In the genomic region with DNA sequence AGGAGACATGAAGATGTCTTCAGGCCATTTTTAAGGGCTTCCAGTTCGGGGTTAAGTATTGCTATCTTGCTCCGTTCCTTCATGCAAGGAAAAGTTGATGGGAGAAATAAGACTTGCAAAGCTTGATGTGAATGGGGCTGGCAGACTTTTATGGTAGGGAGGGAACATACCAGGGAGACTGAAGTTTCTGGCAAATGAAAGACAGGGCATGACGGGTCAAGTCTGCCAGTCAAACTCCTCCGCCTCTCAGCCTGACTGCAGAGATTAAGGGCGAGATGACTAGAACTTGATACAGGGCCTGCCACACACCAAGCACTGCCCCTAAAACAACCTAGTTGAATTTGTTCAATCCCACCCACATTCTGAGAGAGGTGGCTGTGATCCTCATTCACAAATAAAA, we compare ENCODE assay signal across 16 mouse cellular contexts.
A peak's percentile ranks its signal among the peaks of the same experiment; 100 is the strongest.
DNase-seq lines count a peak whose midpoint lies in the region; ATAC-seq and TF ChIP-seq lines count a peak whose summit lies in the region.
"Had no signal": no experiment of that assay in that cellular context is flagged by ENCODE, and none has a peak within 500 bp of the region (broad histone marks: within the 10 kb centered on the region; RNA-seq: fewer than 3 reads in every experiment).

No protein-coding gene starts in this region.

- DNase-seq in heart, embryonic 10.5 days (ENCODE audit: low spot score), result no peak
- no peak for DNase-seq in heart, postnatal 10 days
- no peak for DNase-seq in hindbrain, embryonic 10.5 days (ENCODE audit: low spot score)
- no peak for DNase-seq in hindbrain, postnatal 0 days (ENCODE audit: low spot score)
- DNase-seq in 3T3-L1 (ENCODE audit: low read depth, low spot score), result peak; percentile 56
- DNase-seq in limb, embryonic 10.5 days (ENCODE audit: low spot score), result no peak
- no peak for DNase-seq in liver, postnatal 0 days
- DNase-seq: cerebellum, adult 8-10 months; gastrocnemius, postnatal 10 days; kidney, postnatal 14 days; right cerebral cortex, postnatal 4 days had no signal

- ATAC-seq in hindbrain, postnatal 0 days, result no peak
- no peak for ATAC-seq in liver, postnatal 0 days
- ATAC-seq: forebrain, embryonic 13.5 days had no signal

- peaks cover 81% of the 10 kb centered on the region for H3K4me1 ChIP-seq in heart, embryonic 10.5 days
- H3K4me1 ChIP-seq in hindbrain, embryonic 10.5 days (replicated peaks), result peaks cover 38% of the 10 kb centered on the region
- H3K4me1 ChIP-seq in hindbrain, postnatal 0 days (ENCODE audit: insufficient read depth, low read length), result no peaks in the 10 kb centered on the region
- H3K4me1 ChIP-seq in limb, embryonic 10.5 days, result peaks cover 56% of the 10 kb centered on the region
- peaks cover 3% of the 10 kb centered on the region for H3K4me1 ChIP-seq in liver, postnatal 0 days (ENCODE audit: insufficient read depth)

- H3K27me3 ChIP-seq in heart, embryonic 10.5 days (ENCODE audit: insufficient read depth, poor library complexity, severe bottlenecking), result no peaks in the 10 kb centered on the region; the same call in 1 of the 2 replicates
- H3K27me3 ChIP-seq in hindbrain, embryonic 10.5 days (ENCODE audit: insufficient read depth, poor library complexity, severe bottlenecking), result 0 out of 2 replicates have a peak, but pooled peaks cover 4% of the 10 kb centered on the region
- H3K27me3 ChIP-seq in hindbrain, postnatal 0 days (ENCODE audit: insufficient read depth, low read length), result no peaks in the 10 kb centered on the region
- H3K27me3 ChIP-seq in limb, embryonic 10.5 days (ENCODE audit: low read depth, poor library complexity, severe bottlenecking), result peaks cover 95% of the 10 kb centered on the region
- no peaks in the 10 kb centered on the region for H3K27me3 ChIP-seq in liver, postnatal 0 days (ENCODE audit: insufficient read depth, low read length)
- H3K27me3 ChIP-seq: forebrain, embryonic 13.5 days; intestine, embryonic 15.5 days had no signal

- no peak overlapping the region for H3K4me3 ChIP-seq in heart, embryonic 10.5 days
- no peak overlapping the region for H3K4me3 ChIP-seq in hindbrain, embryonic 10.5 days
- H3K4me3 ChIP-seq in hindbrain, postnatal 0 days (ENCODE audit: low read length), result no peak overlapping the region
- no peak overlapping the region for H3K4me3 ChIP-seq in limb, embryonic 10.5 days
- H3K4me3 ChIP-seq in liver, postnatal 0 days (ENCODE audit: low read depth, low read length), result no peak overlapping the region
- H3K4me3 ChIP-seq: forebrain, embryonic 13.5 days; intestine, embryonic 15.5 days; limb, embryonic 15.5 days; midbrain, embryonic 10.5 days had no signal

- no peak overlapping the region for H3K4me2 ChIP-seq in hindbrain, postnatal 0 days (ENCODE audit: low read depth, low read length)
- no peak overlapping the region for H3K4me2 ChIP-seq in liver, postnatal 0 days (ENCODE audit: low read depth, low read length)
- H3K4me2 ChIP-seq: forebrain, embryonic 13.5 days; hindbrain, embryonic 14.5 days; intestine, embryonic 15.5 days; limb, embryonic 15.5 days had no signal

- TF ChIP-seq EP300 in liver, postnatal 0 days (IDR thresholded peaks at IDR 0.05; ENCODE audit: low read depth), result no peak

- intact Hi-C loops in heart, postnatal 10 days (cut with DNase I), result loop anchor here (10.0 kb wide), 1 partner anchor 87 kb away; a partner anchor contains a TSS

- no peak overlapping the region for H3K9ac ChIP-seq in hindbrain, postnatal 0 days (replicated peaks; ENCODE audit: low read length)
- no peak overlapping the region for H3K9ac ChIP-seq in liver, postnatal 0 days (replicated peaks)
- H3K9ac ChIP-seq: forebrain, embryonic 13.5 days; hindbrain, embryonic 14.5 days; intestine, embryonic 15.5 days; limb, embryonic 15.5 days had no signal

- no peaks in the 10 kb centered on the region for H3K9me3 ChIP-seq in heart, embryonic 10.5 days
- no peaks in the 10 kb centered on the region for H3K9me3 ChIP-seq in hindbrain, embryonic 10.5 days
- H3K9me3 ChIP-seq in hindbrain, postnatal 0 days (ENCODE audit: low read length), result no peaks in the 10 kb centered on the region
- no peaks in the 10 kb centered on the region for H3K9me3 ChIP-seq in limb, embryonic 10.5 days (replicated peaks)
- no peaks in the 10 kb centered on the region for H3K9me3 ChIP-seq in liver, postnatal 0 days (ENCODE audit: low read length)
- H3K9me3 ChIP-seq: forebrain, embryonic 13.5 days; intestine, embryonic 15.5 days; limb, embryonic 15.5 days; midbrain, embryonic 10.5 days had no signal

- 61% methylated on average over 5 of the region's 5 CpGs for whole genome bisulfite sequencing in heart, embryonic 10.5 days
- 71% methylated on average over 5 of the region's 5 CpGs for WGBS in hindbrain, embryonic 10.5 days
- WGBS in hindbrain, postnatal 0 days, result 76% methylated on average over 5 of the region's 5 CpGs
- 61% methylated on average over 5 of the region's 5 CpGs for WGBS in limb, embryonic 10.5 days
- WGBS in liver, postnatal 0 days (ENCODE audit: insufficient replicate concordance), result 72% methylated on average over 5 of the region's 5 CpGs

- no peaks in the 10 kb centered on the region for H3K36me3 ChIP-seq in heart, embryonic 10.5 days
- H3K36me3 ChIP-seq in hindbrain, embryonic 10.5 days, result no peaks in the 10 kb centered on the region
- H3K36me3 ChIP-seq in hindbrain, postnatal 0 days (ENCODE audit: insufficient read depth, low read length), result no peaks in the 10 kb centered on the region
- H3K36me3 ChIP-seq in limb, embryonic 10.5 days, result no peaks in the 10 kb centered on the region
- no peaks in the 10 kb centered on the region for H3K36me3 ChIP-seq in liver, postnatal 0 days (replicated peaks; ENCODE audit: insufficient read depth, low read length)
- H3K36me3 ChIP-seq: intestine, embryonic 15.5 days; limb, embryonic 15.5 days; midbrain, embryonic 10.5 days had no signal

- TF ChIP-seq CTCF in hindbrain, postnatal 0 days (IDR thresholded peaks at IDR 0.05; ENCODE audit: low read depth), result no peak
- no peak for TF ChIP-seq CTCF in liver, postnatal 0 days (IDR thresholded peaks at IDR 0.05; ENCODE audit: low read depth)

- peak overlapping the region; percentile 71 for H3K27ac ChIP-seq in heart, embryonic 10.5 days
- H3K27ac ChIP-seq in hindbrain, embryonic 10.5 days, result 0 out of 2 replicates have a peak overlapping the region, but pooled peaks have one; percentile 12
- H3K27ac ChIP-seq in hindbrain, postnatal 0 days, result no peak overlapping the region
- H3K27ac ChIP-seq in limb, embryonic 10.5 days, result 0 out of 2 replicates have a peak overlapping the region, but pooled peaks have one; percentile 16
- H3K27ac ChIP-seq in liver, postnatal 0 days (ENCODE audit: low read depth), result no peak overlapping the region
- H3K27ac ChIP-seq: forebrain, embryonic 13.5 days; hindbrain, embryonic 14.5 days; intestine, embryonic 15.5 days; limb, embryonic 15.5 days; midbrain, embryonic 10.5 days had no signal

Comparison
In these comparisons a context has a peak if more than half of its experiments do, and no peak if none do; other contexts are left out.
1. H3K27ac ChIP-seq: peak in heart, embryonic 10.5 days (single experiment), hindbrain, embryonic 10.5 days (single experiment) and limb, embryonic 10.5 days (single experiment); none in hindbrain, postnatal 0 days (single experiment) and liver, postnatal 0 days (single experiment).